Mouse (Mus musculus) midbrain, embryonic 14.5 days (tissue): ENCODE measurements at regions not wholly inside any gene's neighbourhood (a gene's known extent, or its start where the extent isn't known, plus 50 kb on each side); places are given as distances from the start of the nearest gene placed in this dataset.

ENCODE experiments used
- ATAC-seq: fragments of 200-750 bp; cut with Nextera tagmentation; 2 replicates; pipeline ENCODE4 v1.8.0; 2017; ENCODE audit warnings: moderate number of reproducible peaks, moderate library complexity; ENCODE audit not compliant: low FRiP score, low TSS enrichment
- DNase-seq: peaks from one replicate; pipeline ENCODE4 v3.0.0-alpha.2; 2015
- H3K27ac ChIP-seq: fragments of 300-500 bp; sonication (generic); replicated peaks from 2 replicates; pipeline ENCODE4 v1.5.1; 2014; ENCODE audit warnings: mild to moderate bottlenecking, low read depth, low read length, moderate library complexity
- H3K27me3 ChIP-seq: fragments of 300-500 bp; sonication (generic); 2 replicates; pipeline ENCODE4 v1.6.1; 2014; ENCODE audit warnings: low read length, control low read depth, mixed read lengths; ENCODE audit not compliant: control insufficient read depth, insufficient read depth
- H3K36me3 ChIP-seq: fragments of 300-500 bp; sonication (generic); 2 replicates; pipeline ENCODE4 v1.6.1; 2014; ENCODE audit warnings: low read length, control low read depth; ENCODE audit not compliant: control insufficient read depth, insufficient read depth
- H3K4me1 ChIP-seq: fragments of 300-500 bp; sonication (generic); 2 replicates; pipeline ENCODE4 v1.6.1; 2014; ENCODE audit warnings: mild to moderate bottlenecking, antibody characterized with exemption, low read length, control low read depth; ENCODE audit not compliant: control insufficient read depth, insufficient read depth
- H3K4me2 ChIP-seq: fragments of 300-500 bp; sonication (generic); 2 replicates; pipeline ENCODE4 v1.6.1; 2014; ENCODE audit warnings: mild to moderate bottlenecking, low read length, moderate library complexity
- H3K4me3 ChIP-seq: fragments of 300-500 bp; sonication (generic); replicated peaks from 2 replicates; pipeline ENCODE4 v1.5.1; 2014; ENCODE audit warnings: low read depth, low read length
- H3K9ac ChIP-seq: fragments of 300-500 bp; sonication (generic); replicated peaks from 2 replicates; pipeline ENCODE4 v1.6.1; 2014; ENCODE audit warnings: mild to moderate bottlenecking, low read length, moderate library complexity
- H3K9me3 ChIP-seq: fragments of 300-500 bp; sonication (generic); 2 replicates; pipeline ENCODE4 v1.6.1; 2016; ENCODE audit warnings: low read length, control low read depth, mixed read lengths; ENCODE audit not compliant: control insufficient read depth
- WGBS: fragments of 180-500 bp; shearing (Covaris S2); extraction: QIAGEN DNeasy Blood & Tissue Kit; methylation state at CpG from one replicate; pipeline ENCODE4 v1.1.7; 2014; 5-methylcytosine and 5-hydroxymethylcytosine counted together

- WGBS = 9% methylated on average over 9 of the region's 9 CpGs
- Histone ChIP-seq H3K9me3 (no peaks in the 10 kb centered on the region), H3K27ac (peak overlapping the region; percentile 10), H3K9ac (0 out of 2 replicates have a peak overlapping the region, but pooled peaks have one; percentile 7), H3K36me3 (no peaks in the 10 kb centered on the region), H3K4me3 (no peak overlapping the region), H3K27me3 (no peaks in the 10 kb centered on the region), H3K4me2 (peak overlapping the region; percentile 45), H3K4me1 (peaks cover 21% of the 10 kb centered on the region)
- DNase-seq (peak; percentile 75), ATAC-seq (peak; percentile 46; the same call in 1 of the 2 replicates)
Measured at GRCm38 (mm10) chr13:48161339-48161738, 99.7 kb upstream of the Id4 start.

GRCm38 (mm10) chr13:48164586-48164985, 96.4 kb upstream of the Id4 start:
- Histone ChIP-seq H3K36me3 (no peaks in the 10 kb centered on the region), H3K9me3 (no peaks in the 10 kb centered on the region), H3K9ac (no peak overlapping the region), H3K4me1 (peaks cover 27% of the 10 kb centered on the region), H3K27ac (no peak overlapping the region), H3K4me2 (no peak overlapping the region), H3K4me3 (no peak overlapping the region), H3K27me3 (no peaks in the 10 kb centered on the region)
- ATAC-seq (no peak), DNase-seq (no peak)
- WGBS = 94% methylated on average over 6 of the region's 6 CpGs

- DNase-seq (peak; percentile 39), ATAC-seq (no peak)
- Histone ChIP-seq H3K27ac (no peak overlapping the region), H3K4me3 (no peak overlapping the region), H3K27me3 (no peaks in the 10 kb centered on the region), H3K4me2 (no peak overlapping the region), H3K9me3 (no peaks in the 10 kb centered on the region), H3K4me1 (peaks cover 21% of the 10 kb centered on the region), H3K9ac (no peak overlapping the region), H3K36me3 (no peaks in the 10 kb centered on the region)
- 86% methylated on average over 1 of the region's 1 CpGs for WGBS
Measured at GRCm38 (mm10) chr13:48165838-48166237, 95.2 kb upstream of the Id4 start.

GRCm38 (mm10) chr13:48167976-48168375, 93.1 kb upstream of the Id4 start:
- peak; percentile 27 for DNase-seq
- no peak overlapping the region for H3K9ac ChIP-seq
- H3K27ac ChIP-seq = no peak overlapping the region
- no peak for ATAC-seq
- H3K4me3 ChIP-seq = no peak overlapping the region
- no peaks in the 10 kb centered on the region for H3K9me3 ChIP-seq
- H3K36me3 ChIP-seq = no peaks in the 10 kb centered on the region
- no peak overlapping the region for H3K4me2 ChIP-seq
- 28% methylated on average over 8 of the region's 8 CpGs for WGBS
- H3K27me3 ChIP-seq = no peaks in the 10 kb centered on the region
- H3K4me1 ChIP-seq = peaks cover 22% of the 10 kb centered on the region

- peak overlapping the region; percentile 37; the same call in 1 of the 2 replicates for H3K27ac ChIP-seq
- ATAC-seq (peak; percentile 53; the same call in 1 of the 2 replicates), DNase-seq (peak; percentile 53)
- H3K27me3 ChIP-seq = no peaks in the 10 kb centered on the region
- WGBS = 17% methylated on average over 16 of the region's 16 CpGs
- H3K4me1 ChIP-seq = peaks cover 22% of the 10 kb centered on the region
- H3K9me3 ChIP-seq = no peaks in the 10 kb centered on the region
- H3K36me3 ChIP-seq = no peaks in the 10 kb centered on the region
- H3K4me3 ChIP-seq = no peak overlapping the region
- H3K4me2 ChIP-seq = no peak overlapping the region
- H3K9ac ChIP-seq = no peak overlapping the region
Measured at GRCm38 (mm10) chr13:48171309-48171953, 89.6 kb upstream of the Id4 start.

GRCm38 (mm10) chr13:48171994-48172393, 89.0 kb upstream of the Id4 start:
- no peak for ATAC-seq
- no peak overlapping the region for H3K4me2 ChIP-seq
- 6% methylated on average over 3 of the region's 3 CpGs for WGBS

GRCm38 (mm10) chr13:48192476-48192875, 68.6 kb upstream of the Id4 start:
- H3K9ac ChIP-seq = no peak overlapping the region
- H3K4me3 ChIP-seq = no peak overlapping the region
- H3K36me3 ChIP-seq = no peaks in the 10 kb centered on the region
- no peaks in the 10 kb centered on the region for H3K4me1 ChIP-seq
- no peak overlapping the region for H3K27ac ChIP-seq
- no peaks in the 10 kb centered on the region for H3K9me3 ChIP-seq
- H3K4me2 ChIP-seq = no peak overlapping the region
- DNase-seq (no peak), ATAC-seq (no peak)
- 98% methylated on average over 2 of the region's 2 CpGs for WGBS
- no peaks in the 10 kb centered on the region for H3K27me3 ChIP-seq

More at GRCm38 (mm10) chr13:48171994-48172393, 89.0 kb upstream of the Id4 start:
- H3K4me1 ChIP-seq = peaks cover 20% of the 10 kb centered on the region
- no peaks in the 10 kb centered on the region for H3K9me3 ChIP-seq
- H3K9ac ChIP-seq = no peak overlapping the region
- DNase-seq = peak; percentile 18
- no peaks in the 10 kb centered on the region for H3K36me3 ChIP-seq
- no peak overlapping the region for H3K4me3 ChIP-seq
- no peaks in the 10 kb centered on the region for H3K27me3 ChIP-seq
- H3K27ac ChIP-seq = no peak overlapping the region

- ATAC-seq = no peak
- no peak overlapping the region for H3K4me3 ChIP-seq
- no peak overlapping the region for H3K4me2 ChIP-seq
- no peak overlapping the region for H3K27ac ChIP-seq
- no peak for DNase-seq
- no peak overlapping the region for H3K9ac ChIP-seq
- no peaks in the 10 kb centered on the region for H3K36me3 ChIP-seq
- no peaks in the 10 kb centered on the region for H3K9me3 ChIP-seq
- no peaks in the 10 kb centered on the region for H3K27me3 ChIP-seq
- H3K4me1 ChIP-seq = no peaks in the 10 kb centered on the region
- 88% methylated on average over 5 of the region's 5 CpGs for WGBS
Measured at GRCm38 (mm10) chr13:48193942-48194341, 67.1 kb upstream of the Id4 start.

- Histone ChIP-seq H3K4me2 (no peak overlapping the region), H3K36me3 (no peaks in the 10 kb centered on the region), H3K27me3 (no peaks in the 10 kb centered on the region), H3K4me3 (no peak overlapping the region), H3K27ac (no peak overlapping the region), H3K9me3 (no peaks in the 10 kb centered on the region), H3K4me1 (no peaks in the 10 kb centered on the region), H3K9ac (no peak overlapping the region)
- ATAC-seq (no peak), DNase-seq (no peak)
- WGBS = 59% methylated on average over 4 of the region's 4 CpGs
Measured at GRCm38 (mm10) chr13:48207824-48208223, 53.2 kb upstream of the Id4 start.
